Mouse (Mus musculus) mesoderm, embryonic 11.5 days (tissue): Measurements from ENCODE around the gene Gtpbp3.

ENCODE experiments used
- DNase-seq: peaks from one replicate; pipeline ENCODE4 v3.0.0-alpha.2; 2012; ENCODE audit warnings: low read depth, low spot score

Gene Gtpbp3

GRCm38 (mm10) chr8:71487691-71488445 is at the start of gene Gtpbp3:
TSS of gene Gtpbp3 (plus strand) at chr8:71488103.
- DNase-seq: peak; percentile 60

GRCm38 (mm10) chr8:71441404-71441803 is 46.5 kb upstream of the Gtpbp3 start:
- peak; percentile 67 for DNase-seq

- no peak for DNase-seq
Measured at GRCm38 (mm10) chr8:71445096-71445495, 42.8 kb upstream of the Gtpbp3 start.

- DNase-seq: no peak
Measured at GRCm38 (mm10) chr8:71451337-71451736, 36.6 kb upstream of the Gtpbp3 start.

- no peak for DNase-seq
Measured at GRCm38 (mm10) chr8:71451777-71452176, 36.1 kb upstream of the Gtpbp3 start.

- no peak for DNase-seq
Measured at GRCm38 (mm10) chr8:71452669-71453068, 35.2 kb upstream of the Gtpbp3 start.

- no peak for DNase-seq
Measured at GRCm38 (mm10) chr8:71454668-71455067, 33.2 kb upstream of the Gtpbp3 start.

- DNase-seq: no peak
Measured at GRCm38 (mm10) chr8:71456906-71457305, 31.0 kb upstream of the Gtpbp3 start.

- no peak for DNase-seq
Measured at GRCm38 (mm10) chr8:71457659-71458270, 30.1 kb upstream of the Gtpbp3 start.

GRCm38 (mm10) chr8:71460716-71461115 is 27.2 kb upstream of the Gtpbp3 start:
- DNase-seq: no peak

- DNase-seq: no peak
Measured at GRCm38 (mm10) chr8:71461152-71461840, 26.6 kb upstream of the Gtpbp3 start.

GRCm38 (mm10) chr8:71462191-71462590 is 25.7 kb upstream of the Gtpbp3 start:
- DNase-seq: no peak

- DNase-seq: no peak
Measured at GRCm38 (mm10) chr8:71462786-71463185, 25.1 kb upstream of the Gtpbp3 start.

GRCm38 (mm10) chr8:71463188-71464033 is 24.5 kb upstream of the Gtpbp3 start, which contains the start of gene Abhd8:
TSS of gene Abhd8 (minus strand) at chr8:71463655.
- peak; percentile 96 for DNase-seq

- DNase-seq: peak; percentile 100
Measured at GRCm38 (mm10) chr8:71464513-71465500, 23.1 kb upstream of the Gtpbp3 start, which contains the start of gene Mrpl34. TSS of gene Mrpl34 (plus strand) at chr8:71464959.

- DNase-seq: no peak
Measured at GRCm38 (mm10) chr8:71465733-71466132, 22.2 kb upstream of the Gtpbp3 start.

- DNase-seq: no peak
Measured at GRCm38 (mm10) chr8:71466198-71466597, 21.7 kb upstream of the Gtpbp3 start.

- no peak for DNase-seq
Measured at GRCm38 (mm10) chr8:71467201-71467600, 20.7 kb upstream of the Gtpbp3 start.

- DNase-seq: no peak
Measured at GRCm38 (mm10) chr8:71468001-71468400, 19.9 kb upstream of the Gtpbp3 start.

GRCm38 (mm10) chr8:71468916-71469315 is 19.0 kb upstream of the Gtpbp3 start, which contains the start of gene Dda1:
TSS of gene Dda1 (plus strand) at chr8:71469199.
- peak; percentile 99 for DNase-seq
